Comparison of ENCODE assay signal across 8 mouse cellular contexts in the genomic region with DNA sequence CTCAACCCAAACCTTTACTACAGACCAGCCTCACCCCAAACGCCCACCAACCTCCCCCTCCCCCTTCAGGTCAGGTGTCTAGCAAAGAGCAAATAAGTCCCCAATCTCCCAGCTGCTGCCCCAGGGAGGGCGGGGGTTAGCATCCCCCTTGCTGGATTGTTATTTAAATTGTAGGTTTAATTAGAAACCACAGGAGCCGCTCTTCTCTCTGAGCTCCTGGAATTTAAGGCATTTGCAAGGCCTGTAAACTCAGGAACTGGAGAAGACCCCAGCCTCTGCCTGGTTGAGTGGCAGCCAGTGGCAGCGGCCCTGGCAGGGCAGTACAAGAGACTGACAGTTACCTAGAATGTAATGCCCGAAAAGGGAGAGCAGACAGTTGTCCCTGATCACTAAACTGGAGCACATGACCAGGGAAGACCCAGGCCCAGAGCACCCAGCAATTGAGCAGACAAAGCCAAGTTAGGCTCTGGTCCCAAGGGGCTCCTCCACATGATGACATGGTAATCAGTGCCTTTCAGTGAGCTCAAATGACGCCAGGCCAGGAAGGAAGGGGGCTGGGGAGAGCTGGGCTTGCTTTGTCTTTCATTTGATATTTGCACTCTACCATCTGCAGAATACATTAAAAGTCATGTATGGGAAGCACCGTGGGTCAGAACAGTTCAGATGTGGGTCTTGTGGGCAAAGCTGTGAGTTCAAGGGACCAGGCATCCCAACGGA. TPM values are rescaled to one million over a fixed set of nuclear protein-coding genes. Genes with fewer than 3 reads are reported as not detected.
A peak's percentile ranks its signal among the peaks of the same experiment; 100 is the strongest.
DNase-seq lines count a peak whose midpoint lies in the region; ATAC-seq lines count a peak whose summit lies in the region.

No protein-coding gene starts in this region.

- H3K27me3 ChIP-seq in kidney, embryonic 15.5 days, result no peaks in the 10 kb centered on the region
- no peaks in the 10 kb centered on the region for H3K27me3 ChIP-seq in embryonic facial prominence, embryonic 15.5 days
- no peaks in the 10 kb centered on the region for H3K27me3 ChIP-seq in intestine, embryonic 15.5 days (replicated peaks)
- peaks cover 13% of the 10 kb centered on the region for H3K27me3 ChIP-seq in neural tube, embryonic 13.5 days

- peaks cover 87% of the 10 kb centered on the region for H3K4me1 ChIP-seq in kidney, embryonic 15.5 days
- H3K4me1 ChIP-seq in embryonic facial prominence, embryonic 15.5 days, result peaks cover 87% of the 10 kb centered on the region
- H3K4me1 ChIP-seq in intestine, embryonic 15.5 days (replicated peaks), result peaks cover 88% of the 10 kb centered on the region
- peaks cover 80% of the 10 kb centered on the region for H3K4me1 ChIP-seq in neural tube, embryonic 13.5 days (replicated peaks)

- 20% methylated on average over 8 of the region's 8 CpGs for WGBS in kidney, embryonic 15.5 days
- WGBS in embryonic facial prominence, embryonic 15.5 days, result 16% methylated on average over 8 of the region's 8 CpGs
- WGBS in intestine, embryonic 15.5 days, result 29% methylated on average over 8 of the region's 8 CpGs
- 8% methylated on average over 8 of the region's 8 CpGs for WGBS in neural tube, embryonic 13.5 days

- no peak overlapping the region for H3K9ac ChIP-seq in kidney, embryonic 15.5 days
- H3K9ac ChIP-seq in embryonic facial prominence, embryonic 15.5 days, result no peak overlapping the region
- no peak overlapping the region for H3K9ac ChIP-seq in intestine, embryonic 15.5 days
- peak overlapping the region; percentile 31 for H3K9ac ChIP-seq in neural tube, embryonic 13.5 days

- H3K36me3 ChIP-seq in kidney, embryonic 15.5 days, result peaks cover 13% of the 10 kb centered on the region; the same call in 1 of the 2 replicates
- peaks cover 3% of the 10 kb centered on the region; the same call in 1 of the 2 replicates for H3K36me3 ChIP-seq in embryonic facial prominence, embryonic 15.5 days
- no peaks in the 10 kb centered on the region for H3K36me3 ChIP-seq in intestine, embryonic 15.5 days
- H3K36me3 ChIP-seq in neural tube, embryonic 13.5 days, result no peaks in the 10 kb centered on the region

- DNase-seq in kidney, postnatal 36 days, result no peak
- no peak for DNase-seq in urinary bladder, postnatal 4 days (ENCODE audit: low spot score in 2 of 2)
- DNase-seq in gastrocnemius, adult 8-10 months (ENCODE audit: low spot score in 2 of 2), result no peak
- no peak for DNase-seq in right cerebral cortex, postnatal 4 days

- ATAC-seq in kidney, embryonic 15.5 days (replicated peaks; ENCODE audit: low FRiP score), result peak; percentile 17; the same call in 1 of the 2 replicates
- ATAC-seq in embryonic facial prominence, embryonic 15.5 days (ENCODE audit: insufficient number of reproducible peaks, low FRiP score, low TSS enrichment, low read depth), result 0 out of 2 replicates have a peak, but pooled peaks have one; percentile 6
- ATAC-seq in intestine, embryonic 15.5 days, result no peak
- peak; percentile 20; the same call in 1 of the 2 replicates for ATAC-seq in neural tube, embryonic 13.5 days (ENCODE audit: low read depth)

- peak overlapping the region; percentile 33 for H3K4me2 ChIP-seq in kidney, embryonic 15.5 days
- peak overlapping the region; percentile 8; the same call in 1 of the 2 replicates for H3K4me2 ChIP-seq in embryonic facial prominence, embryonic 15.5 days (replicated peaks)
- peak overlapping the region; percentile 39 for H3K4me2 ChIP-seq in intestine, embryonic 15.5 days (replicated peaks)
- 0 out of 2 replicates have a peak overlapping the region, but pooled peaks have one; percentile 4 for H3K4me2 ChIP-seq in neural tube, embryonic 13.5 days

- H3K4me3 ChIP-seq in kidney, embryonic 15.5 days (replicated peaks), result no peak overlapping the region
- no peak overlapping the region for H3K4me3 ChIP-seq in embryonic facial prominence, embryonic 15.5 days (replicated peaks)
- H3K4me3 ChIP-seq in intestine, embryonic 15.5 days (replicated peaks), result no peak overlapping the region
- H3K4me3 ChIP-seq in neural tube, embryonic 13.5 days, result no peak overlapping the region

- H3K27ac ChIP-seq in kidney, embryonic 15.5 days, result peak overlapping the region; percentile 93
- H3K27ac ChIP-seq in embryonic facial prominence, embryonic 15.5 days (replicated peaks), result peak overlapping the region; percentile 75
- peak overlapping the region; percentile 75 for H3K27ac ChIP-seq in intestine, embryonic 15.5 days
- peak overlapping the region; percentile 70 for H3K27ac ChIP-seq in neural tube, embryonic 13.5 days (replicated peaks)

- no peaks in the 10 kb centered on the region for H3K9me3 ChIP-seq in kidney, embryonic 15.5 days (replicated peaks)
- no peaks in the 10 kb centered on the region for H3K9me3 ChIP-seq in embryonic facial prominence, embryonic 15.5 days (replicated peaks)
- H3K9me3 ChIP-seq in intestine, embryonic 15.5 days, result no peaks in the 10 kb centered on the region
- H3K9me3 ChIP-seq in neural tube, embryonic 13.5 days, result no peaks in the 10 kb centered on the region

RNA-seq across cellular contexts. Expression of a gene that starts 42.1 kb away (rescaled TPM):
- 3.8 and 4.9 TPM in 2 replicates for polyA plus RNA-seq in kidney, embryonic 15.5 days (2015; fragmentation: Nextera tagmentation; extraction: Ambion mirVana)
- 9.1 and 9.9 TPM in 2 replicates for polyA plus RNA-seq in embryonic facial prominence, embryonic 15.5 days (2015; fragmentation: Nextera tagmentation; extraction: Ambion mirVana)
- polyA plus RNA-seq in intestine, embryonic 15.5 days (2015; fragmentation: Nextera tagmentation; extraction: Ambion mirVana), result 4.0 and 4.8 TPM in 2 replicates
- 4.0 and 4.2 TPM in 2 replicates for polyA plus RNA-seq in neural tube, embryonic 13.5 days (2015; fragmentation: Nextera tagmentation; extraction: Ambion mirVana)
- 1 to 10 TPM; 4.1 to 8.8 (median 6.6) TPM for total RNA-seq in gastrocnemius, adult 8-10 months (2022)
